27 mouse cellular contexts compared by ENCODE assay signal in the genomic region with DNA sequence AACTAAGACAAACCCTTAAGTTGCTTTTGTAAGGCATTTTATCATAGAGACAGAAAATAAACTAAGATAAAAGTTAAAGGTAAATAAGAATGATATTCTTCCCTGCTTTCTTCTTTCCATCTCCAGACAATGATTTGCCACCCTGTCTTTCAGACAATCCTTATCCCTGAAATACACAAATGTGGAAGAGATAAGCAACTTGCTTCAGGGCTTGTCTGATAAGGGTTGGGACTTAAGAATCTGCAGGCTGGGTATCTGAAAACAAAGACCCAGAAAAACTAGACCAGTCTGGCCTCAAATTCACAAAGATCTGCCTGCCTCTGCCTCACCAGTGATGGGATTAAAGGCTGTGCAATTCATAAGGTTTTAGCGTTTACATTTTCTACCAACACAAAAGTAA. TPM values are rescaled to one million over a fixed set of nuclear protein-coding genes. Genes with fewer than 3 reads are reported as not detected.
DNase-seq lines count a peak whose midpoint lies in the region; ATAC-seq and TF ChIP-seq lines count a peak whose summit lies in the region.
"Had no signal": no experiment of that assay in that cellular context is flagged by ENCODE, and none has a peak within 500 bp of the region (broad histone marks: within the 10 kb centered on the region; RNA-seq: fewer than 3 reads in every experiment).

No protein-coding gene starts in this region.

- H3K4me3 ChIP-seq in liver, embryonic 11.5 days (ENCODE audit: low read depth, low read length): no peak overlapping the region
- no peak overlapping the region for H3K4me3 ChIP-seq in liver, embryonic 13.5 days (replicated peaks)
- H3K4me3 ChIP-seq in liver, embryonic 15.5 days (replicated peaks): no peak overlapping the region
- H3K4me3 ChIP-seq in intestine, postnatal 0 days (ENCODE audit: low read depth, low read length): no peak overlapping the region

- no peaks in the 10 kb centered on the region for H3K9me3 ChIP-seq in liver, embryonic 11.5 days (ENCODE audit: control insufficient read depth, low read length)
- H3K9me3 ChIP-seq in liver, embryonic 13.5 days (replicated peaks): no peaks in the 10 kb centered on the region
- H3K9me3 ChIP-seq in liver, embryonic 15.5 days (replicated peaks): no peaks in the 10 kb centered on the region
- H3K9me3 ChIP-seq in intestine, postnatal 0 days (ENCODE audit: control insufficient read depth): no peaks in the 10 kb centered on the region
- H3K9me3 ChIP-seq: embryonic facial prominence, embryonic 13.5 days; embryonic facial prominence, embryonic 15.5 days; forebrain, embryonic 10.5 days; forebrain, embryonic 13.5 days; forebrain, embryonic 15.5 days; G1E had no signal

- H3K36me3 ChIP-seq in liver, embryonic 11.5 days (ENCODE audit: control insufficient read depth, insufficient read depth, low read length): no peaks in the 10 kb centered on the region
- no peaks in the 10 kb centered on the region for H3K36me3 ChIP-seq in liver, embryonic 13.5 days
- no peaks in the 10 kb centered on the region for H3K36me3 ChIP-seq in liver, embryonic 15.5 days (replicated peaks)
- no peaks in the 10 kb centered on the region for H3K36me3 ChIP-seq in intestine, postnatal 0 days (ENCODE audit: control insufficient read depth, insufficient read depth)
- H3K36me3 ChIP-seq: embryonic facial prominence, embryonic 13.5 days; embryonic facial prominence, embryonic 15.5 days; forebrain, embryonic 10.5 days; forebrain, embryonic 15.5 days; G1E had no signal

- no peaks in the 10 kb centered on the region for H3K27me3 ChIP-seq in liver, embryonic 11.5 days (replicated peaks; ENCODE audit: control insufficient read depth, insufficient read depth, low read length)
- H3K27me3 ChIP-seq in liver, embryonic 13.5 days: peaks cover 17% of the 10 kb centered on the region
- peaks cover 15% of the 10 kb centered on the region for H3K27me3 ChIP-seq in liver, embryonic 15.5 days
- no peaks in the 10 kb centered on the region for H3K27me3 ChIP-seq in intestine, postnatal 0 days (replicated peaks; ENCODE audit: control insufficient read depth, insufficient read depth, low read length)
- H3K27me3 ChIP-seq: embryonic facial prominence, embryonic 13.5 days; embryonic facial prominence, embryonic 15.5 days; forebrain, embryonic 13.5 days; forebrain, embryonic 15.5 days had no signal

- no peak for TF ChIP-seq CTCF in intestine, postnatal 0 days (IDR thresholded peaks at IDR 0.05; ENCODE audit: low read depth)

- H3K4me1 ChIP-seq in liver, embryonic 11.5 days (replicated peaks; ENCODE audit: control insufficient read depth, insufficient read depth, low read length): peaks cover 14% of the 10 kb centered on the region
- H3K4me1 ChIP-seq in liver, embryonic 13.5 days (replicated peaks): peaks cover 37% of the 10 kb centered on the region
- peaks cover 15% of the 10 kb centered on the region for H3K4me1 ChIP-seq in liver, embryonic 15.5 days (replicated peaks)
- H3K4me1 ChIP-seq in intestine, postnatal 0 days (replicated peaks; ENCODE audit: control insufficient read depth, insufficient read depth, low read length): no peaks in the 10 kb centered on the region
- H3K4me1 ChIP-seq: embryonic facial prominence, embryonic 13.5 days had no signal

- no peak overlapping the region for H3K9ac ChIP-seq in liver, embryonic 11.5 days (ENCODE audit: low read depth, low read length)
- H3K9ac ChIP-seq in liver, embryonic 13.5 days: no peak overlapping the region
- H3K9ac ChIP-seq in liver, embryonic 15.5 days: no peak overlapping the region
- H3K9ac ChIP-seq in intestine, postnatal 0 days (ENCODE audit: low read depth, low read length): no peak overlapping the region
- H3K9ac ChIP-seq: embryonic facial prominence, embryonic 13.5 days; embryonic facial prominence, embryonic 15.5 days; forebrain, postnatal 0 days had no signal

- no peak overlapping the region for H3K27ac ChIP-seq in liver, embryonic 11.5 days (ENCODE audit: low read depth, low read length)
- H3K27ac ChIP-seq in liver, embryonic 13.5 days: no peak overlapping the region
- H3K27ac ChIP-seq in liver, embryonic 15.5 days (replicated peaks): no peak overlapping the region
- H3K27ac ChIP-seq in intestine, postnatal 0 days (ENCODE audit: low read depth, low read length): no peak overlapping the region
- H3K27ac ChIP-seq: embryonic facial prominence, embryonic 13.5 days; embryonic facial prominence, embryonic 15.5 days; forebrain, embryonic 10.5 days; forebrain, embryonic 13.5 days; forebrain, embryonic 15.5 days had no signal

- 4% methylated on average over 1 of the region's 1 CpGs for WGBS in liver, embryonic 11.5 days
- WGBS in liver, embryonic 13.5 days (ENCODE audit: insufficient replicate concordance): 5% methylated on average over 1 of the region's 1 CpGs
- 17% methylated on average over 1 of the region's 1 CpGs for WGBS in liver, embryonic 15.5 days (ENCODE audit: insufficient replicate concordance)
- WGBS in intestine, postnatal 0 days: 24% methylated on average over 1 of the region's 1 CpGs

- ATAC-seq in liver, embryonic 11.5 days (replicated peaks; ENCODE audit: low FRiP score): 0 out of 2 replicates have a peak, but pooled peaks have one; percentile 32
- ATAC-seq in liver, embryonic 13.5 days (ENCODE audit: low read depth): peak; percentile 66
- ATAC-seq in liver, embryonic 15.5 days (ENCODE audit: insufficient read depth): no peak
- 0 out of 2 replicates have a peak, but pooled peaks have one; percentile 32 for ATAC-seq in megakaryocyte-erythroid progenitor cell, adult 5-6 weeks (replicated peaks; ENCODE audit: low FRiP score, low TSS enrichment, poor library complexity, severe bottlenecking)
- no peak for ATAC-seq in intestine, postnatal 0 days
- ATAC-seq: CD4-positive, CD25-positive, alpha-beta regulatory T cell, adult 4 months; forebrain, embryonic 13.5 days; forebrain, embryonic 15.5 days; forebrain, postnatal 0 days had no signal

- no peak overlapping the region for H3K4me2 ChIP-seq in liver, embryonic 11.5 days
- no peak overlapping the region for H3K4me2 ChIP-seq in liver, embryonic 13.5 days
- peak overlapping the region; percentile 26; the same call in 1 of the 2 replicates for H3K4me2 ChIP-seq in liver, embryonic 15.5 days
- H3K4me2 ChIP-seq in intestine, postnatal 0 days (replicated peaks; ENCODE audit: low read depth): no peak overlapping the region

- no peak for DNase-seq in liver, embryonic 11.5 days (ENCODE audit: low spot score)
- no peak for DNase-seq in liver
- no peak for DNase-seq in liver, embryonic 13.5 days
- no peak for DNase-seq in layer of hippocampus, adult 9-11 months
- DNase-seq in left cerebral cortex, adult 8-10 months (ENCODE audit: low spot score in 2 of 2): no peak
- DNase-seq: adrenal gland, adult 8-10 months; B cell, adult 2 months; cerebellum, adult 11-12 months; cerebellum, adult 2 months; cerebellum, adult 9-10 months; cerebellum, postnatal 10 days; cerebellum, postnatal 25 days; forebrain, postnatal 0 days had no signal

RNA-seq across cellular contexts. Expression of a gene that starts 2.6 kb away (rescaled TPM):
- 0.08 and 0.32 TPM in 2 replicates for polyA plus RNA-seq in liver, embryonic 11.5 days (2014; fragmentation: Nextera tagmentation; extraction: Ambion mirVana)
- polyA plus RNA-seq in liver, embryonic 13.5 days (2015; fragmentation: Nextera tagmentation; extraction: Ambion mirVana): not detected in 2 replicates
- not detected in 2 replicates for polyA plus RNA-seq in liver, embryonic 15.5 days (2015; fragmentation: Nextera tagmentation; extraction: Ambion mirVana)
- total RNA-seq in megakaryocyte-erythroid progenitor cell, adult 5-6 weeks (2014; fragmentation: Nextera tagmentation): not detected in 2 replicates
- total RNA-seq in megakaryocyte-erythroid progenitor cell, adult 5-6 weeks (2017): not detected in 2 replicates
- polyA plus RNA-seq in intestine, postnatal 0 days (2015; fragmentation: Nextera tagmentation; extraction: Ambion mirVana): not detected in 2 replicates
- 1 to 10 TPM in 2 of 4 experiments, under 1 TPM in 2; 0.63 to 1.1 (median 0.99) TPM for total RNA-seq in left cerebral cortex, adult 8-10 months (2022)
- total RNA-seq: adrenal gland, adult 18-20 months; adrenal gland, adult 8-10 months; adrenal gland, postnatal 14 days; adrenal gland, postnatal 36 days; forebrain, postnatal 0 days had no signal
- polyA plus RNA-seq: CD4-positive, CD25-positive, alpha-beta regulatory T cell, adult 4 months; erythroblast, embryonic 14.5 days; forebrain, embryonic 15.5 days; forebrain, postnatal 0 days; G1E had no signal

RNA-seq across cellular contexts. Expression of a gene that starts 25.6 kb away (rescaled TPM):
- 1.8 and 2.2 TPM in 2 replicates for polyA plus RNA-seq in liver, embryonic 11.5 days (2014; fragmentation: Nextera tagmentation; extraction: Ambion mirVana)
- polyA plus RNA-seq in liver, embryonic 13.5 days (2015; fragmentation: Nextera tagmentation; extraction: Ambion mirVana): 1.5 and 2.0 TPM in 2 replicates
- 1.6 and 2.1 TPM in 2 replicates for polyA plus RNA-seq in liver, embryonic 15.5 days (2015; fragmentation: Nextera tagmentation; extraction: Ambion mirVana)
- total RNA-seq in megakaryocyte-erythroid progenitor cell, adult 5-6 weeks (2014; fragmentation: Nextera tagmentation): not detected in 2 replicates
- total RNA-seq in megakaryocyte-erythroid progenitor cell, adult 5-6 weeks (2017): not detected in 2 replicates
- polyA plus RNA-seq in intestine, postnatal 0 days (2015; fragmentation: Nextera tagmentation; extraction: Ambion mirVana): not detected in 2 replicates
- total RNA-seq in left cerebral cortex, adult 8-10 months (2022): under 1 TPM in 2 of 4 experiments, not detected in 2; 0.09 to 0.13 TPM
- total RNA-seq: adrenal gland, adult 8-10 months; adrenal gland, postnatal 36 days had no signal
- polyA plus RNA-seq: CD4-positive, CD25-positive, alpha-beta regulatory T cell, adult 4 months; embryonic facial prominence, embryonic 13.5 days; embryonic facial prominence, embryonic 15.5 days; forebrain, embryonic 10.5 days; forebrain, embryonic 13.5 days had no signal

RNA-seq across cellular contexts. Expression of a gene that starts 39.6 kb away (rescaled TPM):
- 3.3 and 4.3 TPM in 2 replicates for polyA plus RNA-seq in liver, embryonic 11.5 days (2014; fragmentation: Nextera tagmentation; extraction: Ambion mirVana)
- polyA plus RNA-seq in liver, embryonic 13.5 days (2015; fragmentation: Nextera tagmentation; extraction: Ambion mirVana): 3.8 and 5.9 TPM in 2 replicates
- polyA plus RNA-seq in liver, embryonic 15.5 days (2015; fragmentation: Nextera tagmentation; extraction: Ambion mirVana): 4.6 and 7.0 TPM in 2 replicates
- total RNA-seq in megakaryocyte-erythroid progenitor cell, adult 5-6 weeks (2014; fragmentation: Nextera tagmentation): 115 and 209 TPM in 2 replicates
- total RNA-seq in megakaryocyte-erythroid progenitor cell, adult 5-6 weeks (2017): 683 and 1,187 TPM in 2 replicates
- polyA plus RNA-seq in intestine, postnatal 0 days (2015; fragmentation: Nextera tagmentation; extraction: Ambion mirVana): 6.1 and 8.1 TPM in 2 replicates
- total RNA-seq in left cerebral cortex, adult 8-10 months (2022): 100 to 1,000 TPM; 263 to 358 (median 294) TPM

RNA-seq across cellular contexts. Expression of a gene that starts 42.4 kb away (rescaled TPM):
- 1.1 and 5.1 TPM in 2 replicates for polyA plus RNA-seq in liver, embryonic 11.5 days (2014; fragmentation: Nextera tagmentation; extraction: Ambion mirVana)
- polyA plus RNA-seq in liver, embryonic 13.5 days (2015; fragmentation: Nextera tagmentation; extraction: Ambion mirVana): 7.7 and 13.6 TPM in 2 replicates
- polyA plus RNA-seq in liver, embryonic 15.5 days (2015; fragmentation: Nextera tagmentation; extraction: Ambion mirVana): 8.3 and 9.7 TPM in 2 replicates
- 41.1 and 66.5 TPM in 2 replicates for total RNA-seq in megakaryocyte-erythroid progenitor cell, adult 5-6 weeks (2014; fragmentation: Nextera tagmentation)
- 1,297 and 1,759 TPM in 2 replicates for total RNA-seq in megakaryocyte-erythroid progenitor cell, adult 5-6 weeks (2017)
- 2.7 and 3.0 TPM in 2 replicates for polyA plus RNA-seq in intestine, postnatal 0 days (2015; fragmentation: Nextera tagmentation; extraction: Ambion mirVana)
- 10 to 100 TPM in 1 of 4 experiments, 1 to 10 TPM in 2, not detected in 1; 1.7 to 10.6 (median 3.0) TPM for total RNA-seq in left cerebral cortex, adult 8-10 months (2022)
- polyA plus RNA-seq: forebrain, postnatal 0 days had no signal

RNA-seq across cellular contexts. Expression of a gene that starts 44.0 kb away (rescaled TPM):
- polyA plus RNA-seq in liver, embryonic 11.5 days (2014; fragmentation: Nextera tagmentation; extraction: Ambion mirVana): 5.2 TPM in 2 replicates
- 10.3 and 17.1 TPM in 2 replicates for polyA plus RNA-seq in liver, embryonic 13.5 days (2015; fragmentation: Nextera tagmentation; extraction: Ambion mirVana)
- polyA plus RNA-seq in liver, embryonic 15.5 days (2015; fragmentation: Nextera tagmentation; extraction: Ambion mirVana): 9.4 and 11.7 TPM in 2 replicates
- total RNA-seq in megakaryocyte-erythroid progenitor cell, adult 5-6 weeks (2014; fragmentation: Nextera tagmentation): 189 and 293 TPM in 2 replicates
- 189 and 625 TPM in 2 replicates for total RNA-seq in megakaryocyte-erythroid progenitor cell, adult 5-6 weeks (2017)
- polyA plus RNA-seq in intestine, postnatal 0 days (2015; fragmentation: Nextera tagmentation; extraction: Ambion mirVana): 1.2 and 2.1 TPM in 2 replicates
- 1 to 10 TPM; 3.7 to 6.0 (median 4.2) TPM for total RNA-seq in left cerebral cortex, adult 8-10 months (2022)
- polyA plus RNA-seq: CD4-positive, CD25-positive, alpha-beta regulatory T cell, adult 4 months; cerebellum, adult 2 months had no signal

Comparison
In these comparisons a context has a peak if more than half of its experiments do, and no peak if none do; other contexts are left out.
1. ATAC-seq: peak in liver, embryonic 11.5 days (single experiment), liver, embryonic 13.5 days (single experiment) and megakaryocyte-erythroid progenitor cell, adult 5-6 weeks (single experiment); none in liver, embryonic 15.5 days (single experiment) and intestine, postnatal 0 days (single experiment).